Mouse (Mus musculus): ENCODE results near the gene Mustn1. TPM values are rescaled to one million over a fixed set of nuclear protein-coding genes. Genes with fewer than 3 reads are reported as not detected.

Gene Mustn1
- total RNA-seq, 2 experiments from 2014 or later = 1.1 to 1.4 TPM

DNA sequence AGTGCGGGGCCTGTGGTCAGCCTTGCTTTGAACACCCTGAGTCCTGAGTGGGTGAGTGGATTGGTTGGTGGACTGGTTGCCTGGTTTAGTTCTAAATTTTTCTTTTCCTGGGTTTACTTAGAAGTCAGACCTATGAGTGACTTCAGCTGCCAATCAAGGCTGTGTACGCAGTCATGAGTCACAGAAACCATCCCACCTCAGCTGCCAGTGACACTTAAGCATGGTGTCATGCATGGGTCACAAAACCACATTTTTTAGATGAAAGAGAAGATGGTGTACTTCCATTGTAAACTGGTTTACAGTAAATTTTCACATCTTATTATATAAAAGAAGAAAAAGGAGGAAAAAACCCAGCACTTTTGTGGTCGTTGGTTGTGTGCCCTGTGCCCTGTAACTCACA is 1.2 kb upstream of the Mustn1 start:
- DNase-seq = no peak
- intact Hi-C loops (cut with DNase I) = loop anchor here (5.0 kb wide), 1 partner anchor 64 kb away; the partner anchor contains the start of gene Itih1

DNA sequence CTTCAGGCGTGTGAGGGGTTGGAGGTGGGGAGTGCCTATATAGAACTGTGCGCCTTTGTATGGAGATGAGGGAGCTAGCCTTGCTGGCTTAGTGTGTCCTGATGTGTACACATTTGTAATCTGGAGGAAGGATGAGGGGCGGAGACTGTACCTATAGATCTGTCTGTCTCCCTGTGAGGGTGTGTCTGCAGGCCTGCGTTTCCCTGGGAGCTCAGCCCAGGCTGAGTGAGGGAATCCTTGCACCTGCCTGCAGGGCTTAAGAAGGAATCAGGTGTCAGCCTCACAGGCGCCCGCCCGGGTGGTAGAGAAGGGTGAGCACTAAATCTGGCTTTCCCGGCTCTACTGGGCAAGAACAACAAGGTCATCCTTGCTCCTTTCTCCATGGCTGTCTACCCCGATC is 794 bp downstream of the Mustn1 start:
- no peak for DNase-seq
- intact Hi-C loops (cut with DNase I) = loop anchor here (5.0 to 10.0 kb wide), 2 partner anchors 55 to 63 kb away; partner anchors contain the start of genes Itih1 and Tmem110

DNA sequence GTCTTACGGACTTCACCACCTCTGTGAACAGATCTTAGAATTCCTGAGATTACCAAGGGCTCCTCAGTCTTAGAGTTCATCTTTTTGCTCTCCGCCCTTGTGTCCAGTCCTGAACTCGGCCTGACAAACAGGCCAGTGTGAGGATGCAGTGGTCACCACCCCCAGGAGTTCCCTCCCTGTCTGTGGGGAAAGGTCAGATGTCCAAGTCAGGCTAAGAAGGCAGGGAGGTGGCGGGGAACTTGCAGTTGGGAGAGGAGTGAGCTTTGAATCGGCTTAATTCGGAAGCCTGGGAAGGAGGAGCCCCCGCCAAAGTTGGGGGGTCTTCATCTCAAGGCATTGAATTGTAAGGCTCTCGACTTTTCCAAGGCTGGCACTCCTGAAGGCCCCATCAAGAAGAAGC is 1.3 kb downstream of the Mustn1 start:
- intact Hi-C loops (cut with DNase I) = loop anchor here (10.0 kb wide), 1 partner anchor 55 kb away; the partner anchor contains the start of gene Tmem110
- no peak for DNase-seq

DNA sequence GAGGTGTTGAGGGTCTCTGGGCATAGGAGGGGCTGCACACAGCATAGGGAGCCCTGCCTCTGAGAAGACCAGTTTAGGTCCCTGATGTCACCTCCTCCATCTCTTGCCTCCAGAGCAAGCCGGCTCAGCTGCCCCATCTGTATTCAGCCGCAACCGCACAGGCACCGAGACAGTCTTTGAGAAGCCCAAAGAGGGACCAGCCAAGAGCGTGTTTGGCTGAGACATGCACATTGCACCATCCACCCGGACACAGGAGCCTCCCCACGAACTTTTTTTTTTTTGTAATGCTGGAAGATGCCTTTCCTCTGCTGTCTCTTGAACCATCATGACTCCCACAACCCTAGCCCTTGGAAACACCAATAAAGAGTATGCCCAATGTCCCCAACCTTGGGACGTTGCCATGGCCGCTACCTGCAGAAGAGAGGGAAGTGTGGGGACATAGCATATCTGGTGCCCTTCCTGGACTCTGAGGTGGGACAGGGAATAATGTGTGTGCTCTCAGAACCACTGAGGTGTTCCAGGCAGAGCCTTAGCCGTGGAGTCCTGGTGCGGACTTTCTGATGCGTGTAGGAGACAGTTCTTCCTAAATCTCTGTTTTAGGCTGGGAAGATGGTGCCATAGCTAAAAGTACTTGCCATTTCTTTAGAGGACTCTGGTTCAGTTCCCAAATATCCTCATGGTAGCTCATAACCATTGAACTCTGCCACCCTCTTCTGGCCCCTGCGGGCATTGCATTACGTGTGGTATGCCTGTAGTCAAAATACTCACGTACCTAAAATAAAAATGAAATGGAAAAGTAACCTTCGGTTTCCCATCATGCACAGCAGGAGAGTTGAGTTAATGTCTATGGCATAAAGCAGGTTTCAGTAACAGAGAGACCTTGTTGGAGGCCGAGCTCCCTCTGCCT is 2.1 kb downstream of the Mustn1 start:
- intact Hi-C loops (cut with DNase I) = loop anchor here (10.0 kb wide), 1 partner anchor 56 kb away; the partner anchor contains the start of gene Tmem110

DNA sequence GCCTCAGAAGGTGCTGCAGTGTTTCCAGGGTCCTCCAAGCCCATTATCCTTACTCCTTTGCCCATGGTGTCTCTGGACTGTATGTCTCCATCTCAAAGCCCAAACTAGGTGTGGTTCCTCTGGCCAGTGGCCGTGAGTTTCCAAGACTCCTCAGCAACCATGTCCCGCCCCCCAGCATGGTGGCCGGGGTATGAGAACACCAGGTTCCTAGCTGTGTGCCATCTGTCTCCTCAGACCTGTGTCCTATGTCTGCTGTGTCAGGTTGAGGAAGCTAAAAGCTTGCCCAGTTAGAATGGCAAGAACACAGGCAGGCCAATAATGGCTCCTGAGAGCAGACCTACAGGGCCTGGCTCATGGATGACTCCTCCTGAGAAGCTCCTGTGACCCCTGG is 2.7 kb downstream of the Mustn1 start:
- DNase-seq = no peak
- intact Hi-C loops (cut with DNase I) = loop anchor here (10.0 kb wide), 1 partner anchor 57 kb away; the partner anchor contains the start of gene Tmem110

More for the DNA sequence above, 2.1 kb downstream of the Mustn1 start:
- DNase-seq = peak; percentile 55

DNA sequence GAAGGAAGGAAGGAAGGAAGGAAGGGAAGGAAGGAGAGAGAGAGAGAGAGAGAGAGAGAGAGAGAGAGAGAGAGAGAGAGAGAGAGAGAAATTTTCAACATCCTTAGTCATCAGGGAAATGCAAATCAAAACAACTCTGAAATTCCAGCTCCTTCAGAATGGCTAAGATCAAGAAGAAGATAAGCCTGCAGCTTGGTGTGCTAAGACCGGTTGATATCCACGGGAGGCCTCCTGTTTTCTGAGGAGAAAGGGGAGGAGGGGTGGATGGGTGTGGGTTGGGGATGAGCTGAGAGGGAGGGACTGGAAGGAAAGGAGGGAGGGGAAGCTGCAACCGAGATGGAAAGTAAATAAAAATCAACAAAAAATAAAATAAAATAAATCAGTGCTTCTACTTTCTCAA is 6.3 kb downstream of the Mustn1 start:
- intact Hi-C loops (cut with DNase I) = loop anchor here (10.0 kb wide), 1 partner anchor 60 kb away; the partner anchor contains the start of gene Tmem110
- no peak for DNase-seq

DNA sequence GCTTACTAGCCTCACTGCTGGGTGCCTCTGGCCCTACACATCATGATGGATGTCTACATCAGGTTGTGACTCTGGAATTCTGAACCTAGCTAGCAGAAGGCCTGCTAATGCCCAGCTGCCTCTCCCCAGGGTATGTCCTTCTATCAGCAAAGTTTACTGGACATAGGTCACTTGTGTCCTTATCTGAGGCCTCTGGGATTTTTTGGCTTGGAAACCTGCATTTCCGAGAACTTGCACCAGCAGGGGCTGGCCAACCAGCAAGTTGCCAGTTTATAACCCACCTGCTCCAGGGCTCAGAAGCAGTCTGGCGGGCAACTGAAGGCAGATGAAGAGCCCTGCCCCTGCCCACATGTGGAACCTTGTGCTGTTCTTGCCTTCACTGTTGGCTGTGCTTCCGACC is 7.2 kb downstream of the Mustn1 start, which contains the start of gene Itih4:
Gene Itih4 (plus strand): TSS at position 273 of the 400 bp plus-strand sequence.
- no peak for DNase-seq
- intact Hi-C loops (cut with DNase I) = loop anchor here (10.0 kb wide), 1 partner anchor 61 kb away; the partner anchor contains the start of gene Tmem110

DNA sequence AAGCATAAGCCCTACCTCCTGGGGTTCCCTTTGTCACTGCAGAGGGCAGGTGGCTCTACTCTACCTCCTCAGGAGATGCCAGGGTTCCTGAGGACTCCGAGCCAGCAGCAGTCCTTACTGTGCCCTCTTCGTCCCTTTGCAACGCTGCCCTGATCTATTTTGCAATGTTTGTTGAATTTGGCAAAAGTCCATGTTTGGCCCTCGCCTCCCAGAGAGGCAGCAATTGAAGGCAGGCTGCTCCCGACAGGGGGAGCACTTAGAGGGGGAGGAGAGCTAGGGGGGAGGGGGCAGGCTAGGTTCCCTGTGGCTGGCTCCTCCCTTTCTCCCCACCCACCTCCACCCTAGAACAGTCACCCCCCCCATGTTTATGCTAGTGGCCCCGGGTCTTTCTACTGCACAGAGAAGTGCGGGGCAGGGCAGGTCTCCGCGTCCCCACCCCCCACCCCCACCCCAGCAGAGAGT is 9.3 kb downstream of the Mustn1 start:
- intact Hi-C loops (cut with DNase I) = loop anchor here (10.0 kb wide), 1 partner anchor 64 kb away; the partner anchor contains the start of gene Tmem110
- DNase-seq = peak; percentile 47

DNA sequence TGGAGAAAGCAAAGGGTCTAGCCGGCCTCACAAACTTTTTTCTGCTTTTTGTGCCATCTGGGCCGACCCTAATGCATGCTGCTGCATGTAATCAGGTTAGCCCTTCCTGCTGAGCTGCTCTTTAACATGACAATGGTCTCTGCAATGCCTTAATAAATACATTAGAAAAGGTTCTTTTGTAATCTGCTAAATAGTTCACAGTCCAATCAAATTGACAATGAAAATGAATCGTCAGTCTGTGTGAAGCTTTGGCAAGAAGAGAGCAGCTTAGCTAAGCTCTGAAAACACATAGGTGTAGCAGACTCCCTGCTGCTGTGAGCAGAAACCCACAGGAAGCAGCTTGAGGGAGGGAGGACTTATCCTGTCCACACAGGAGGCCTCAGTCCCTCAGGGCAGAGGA is 21.0 kb downstream of the Mustn1 start:
- no peak for DNase-seq
- intact Hi-C loops (cut with DNase I) = no loop called here

DNA sequence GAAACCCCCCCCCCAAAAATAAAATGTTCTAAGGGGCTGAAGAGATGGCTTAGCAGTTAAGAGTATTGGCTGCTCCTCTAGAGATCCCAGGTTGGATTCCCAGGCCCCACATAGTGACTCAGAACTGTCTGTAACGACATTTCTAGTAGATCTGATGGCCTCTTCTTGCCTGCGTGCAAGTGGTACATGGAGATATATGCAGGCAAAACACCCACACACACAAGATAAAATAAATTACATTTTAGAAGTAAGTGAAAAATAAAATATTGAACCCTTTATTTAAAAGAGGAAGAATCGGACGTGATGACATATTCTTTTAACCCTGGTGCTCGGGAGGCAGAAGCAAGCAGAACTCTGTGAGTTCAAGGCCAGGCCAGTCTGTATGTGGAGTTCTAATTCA is 23.6 kb downstream of the Mustn1 start:
- intact Hi-C loops (cut with DNase I) = no loop called here
- no peak for DNase-seq

DNA sequence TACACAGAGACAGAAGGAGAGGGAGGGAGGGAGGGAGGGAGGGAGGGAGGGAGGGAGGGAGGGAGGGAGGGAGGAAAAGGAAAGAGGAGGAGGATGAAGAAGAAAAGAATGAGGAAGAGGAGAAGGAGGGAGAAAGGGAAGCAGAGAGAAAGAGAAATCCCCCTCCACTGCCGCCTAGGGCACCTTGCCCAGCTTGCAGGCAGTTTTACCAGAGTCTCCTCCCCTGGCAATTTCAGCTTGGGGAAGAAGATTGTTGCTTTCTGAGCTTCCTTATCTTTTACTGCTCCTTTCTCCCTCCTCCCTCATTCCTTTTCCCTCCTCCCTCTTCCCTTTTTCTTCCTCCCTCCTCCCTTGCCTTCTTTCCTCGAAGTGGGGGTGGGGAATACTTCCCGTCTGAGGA is 24.0 kb downstream of the Mustn1 start:
- no peak for DNase-seq
- intact Hi-C loops (cut with DNase I) = no loop called here

DNA sequence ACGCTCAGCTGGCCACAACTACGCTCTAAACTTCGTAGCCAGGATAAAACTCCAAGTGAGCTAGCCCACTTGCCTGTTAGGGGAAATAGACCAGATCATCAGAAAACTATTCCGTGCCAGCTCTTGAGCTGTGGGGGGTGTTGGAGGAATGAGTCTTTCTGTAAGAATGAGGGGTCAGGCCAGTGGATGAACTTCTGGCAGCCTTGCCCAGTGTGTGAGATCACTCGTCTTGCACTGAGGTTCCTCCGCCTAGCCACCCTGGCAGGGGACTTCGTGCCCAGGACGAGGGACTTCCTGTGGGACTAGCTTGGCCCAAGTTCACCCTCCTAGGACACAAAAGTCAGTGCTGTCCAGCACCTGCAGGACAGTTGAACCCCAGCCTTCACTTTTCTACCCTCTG is 25.3 kb downstream of the Mustn1 start:
- intact Hi-C loops (cut with DNase I) = no loop called here
- no peak for DNase-seq

DNA sequence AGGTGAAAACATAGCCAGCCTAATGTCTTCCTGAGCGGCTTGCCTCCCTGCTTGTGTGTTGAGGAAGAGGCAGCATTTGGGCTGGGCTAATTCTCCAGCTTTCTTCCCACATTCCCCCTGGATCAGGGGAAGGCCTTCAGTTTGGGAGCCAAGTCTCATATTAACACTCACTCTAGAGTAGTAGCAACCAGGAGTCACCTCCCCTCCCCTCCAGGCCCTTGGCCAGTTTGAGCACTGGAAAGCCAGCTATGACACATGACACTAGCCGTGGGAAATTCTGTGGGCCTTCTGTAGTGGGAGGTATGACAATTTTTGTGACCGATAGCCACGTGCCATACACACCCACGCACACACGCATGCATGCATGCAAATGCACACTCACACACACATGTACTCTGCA is 27.0 kb downstream of the Mustn1 start:
- intact Hi-C loops (cut with DNase I) = no loop called here
- no peak for DNase-seq

DNA sequence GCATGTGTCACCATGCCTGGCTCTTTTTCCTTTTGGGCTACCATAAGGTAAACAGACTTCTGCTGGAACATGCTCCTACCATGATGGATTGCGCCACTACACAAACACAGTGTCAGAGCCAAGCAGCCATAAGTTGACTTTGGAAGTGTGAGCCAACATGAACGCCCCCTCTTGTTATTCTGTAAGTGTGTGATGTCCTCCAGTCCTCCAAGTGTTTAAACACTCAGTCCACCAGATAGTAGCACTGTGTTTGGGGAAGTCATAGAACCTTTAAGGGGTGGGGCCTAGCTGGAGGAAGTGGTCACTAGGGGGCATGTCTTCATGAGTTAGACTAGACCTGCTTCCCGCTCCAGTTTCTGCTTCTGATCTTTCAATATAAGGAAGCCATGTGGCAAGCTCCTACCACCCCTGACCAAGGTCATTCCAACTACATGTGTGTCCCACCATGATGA is 28.8 kb downstream of the Mustn1 start:
- no peak for DNase-seq

DNA sequence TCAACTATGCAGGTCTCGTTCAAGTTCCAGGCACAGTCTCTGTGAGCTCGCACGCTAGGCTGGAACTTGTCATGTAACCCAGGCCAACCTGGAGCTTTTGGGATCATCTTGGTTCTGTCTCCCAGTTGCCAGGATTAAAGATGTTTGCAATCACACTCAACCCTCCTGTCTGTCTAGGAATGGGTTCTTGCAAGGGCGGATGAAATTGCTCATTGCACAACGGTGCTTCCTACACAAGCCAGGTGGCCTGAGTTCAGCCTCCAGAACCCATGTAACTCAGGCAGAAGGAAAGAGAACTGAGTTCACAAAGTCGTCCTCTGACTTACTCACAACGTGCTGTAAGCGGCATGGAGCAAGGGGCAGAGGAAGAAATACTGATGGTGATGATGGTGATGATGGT is 32.1 kb downstream of the Mustn1 start:
- DNase-seq = no peak
- intact Hi-C loops (cut with DNase I) = no loop called here

More for the DNA sequence above, 28.8 kb downstream of the Mustn1 start:
- intact Hi-C loops (cut with DNase I) = no loop called here

DNA sequence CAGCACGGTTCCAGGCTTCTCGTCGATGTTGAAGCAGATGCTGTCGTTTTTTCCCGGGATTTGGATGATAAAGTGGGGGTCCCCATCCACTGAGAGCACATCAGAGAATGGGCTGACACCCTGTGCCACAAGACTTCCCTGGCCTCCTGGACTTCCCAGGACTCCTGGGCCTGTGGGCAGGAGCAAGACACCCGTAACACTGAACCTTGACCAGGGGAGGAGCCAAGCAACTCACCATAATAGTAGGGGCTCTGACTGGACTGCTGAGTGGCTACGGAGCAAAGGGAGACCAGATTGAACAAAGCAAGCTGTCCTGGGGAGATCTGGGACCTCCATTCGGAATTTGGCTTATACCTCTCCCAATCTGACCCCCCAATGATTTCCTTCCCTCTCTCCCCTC is 33.6 kb downstream of the Mustn1 start:
- no peak for DNase-seq
- intact Hi-C loops (cut with DNase I) = no loop called here

DNA sequence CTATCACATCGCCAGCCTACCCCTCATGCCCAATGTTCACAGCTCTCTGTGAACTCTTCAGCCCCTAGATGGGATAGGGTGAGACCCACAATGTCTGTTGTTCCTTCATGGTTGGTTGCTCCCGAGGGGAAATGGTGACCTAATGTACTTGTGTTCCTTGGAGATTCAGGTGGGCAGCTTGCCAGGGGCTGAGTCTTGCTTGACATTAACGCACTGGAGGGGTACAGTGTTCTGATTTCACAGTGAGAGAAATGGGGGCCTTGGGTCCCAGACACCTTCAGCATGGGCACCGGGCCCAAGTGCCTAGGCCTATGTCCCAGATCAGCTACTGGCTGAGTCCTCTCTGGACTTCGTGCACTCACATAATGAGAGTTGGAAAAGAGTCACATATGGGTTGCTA is 34.4 kb downstream of the Mustn1 start:
- DNase-seq = peak; percentile 28
- intact Hi-C loops (cut with DNase I) = no loop called here

DNA sequence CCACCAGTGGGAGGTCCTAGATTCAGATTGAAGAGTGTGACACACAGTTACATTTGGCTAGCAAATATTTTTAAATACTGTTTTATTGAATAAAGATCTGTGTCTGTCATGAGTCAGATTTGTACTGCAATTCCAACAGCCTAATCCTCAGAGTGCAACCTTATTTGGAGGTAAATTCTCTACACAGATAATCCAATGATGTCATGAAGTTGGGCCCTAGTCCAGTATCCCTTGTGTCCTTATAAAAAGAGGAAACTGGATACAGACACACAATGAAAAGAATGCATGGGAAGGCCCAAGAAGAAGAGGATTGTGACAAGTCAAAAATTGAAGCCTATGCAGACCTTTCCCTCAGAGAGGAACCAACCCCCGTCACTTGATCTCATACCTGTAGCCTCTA is 37.5 kb downstream of the Mustn1 start:
- intact Hi-C loops (cut with DNase I) = no loop called here
- DNase-seq = no peak

DNA sequence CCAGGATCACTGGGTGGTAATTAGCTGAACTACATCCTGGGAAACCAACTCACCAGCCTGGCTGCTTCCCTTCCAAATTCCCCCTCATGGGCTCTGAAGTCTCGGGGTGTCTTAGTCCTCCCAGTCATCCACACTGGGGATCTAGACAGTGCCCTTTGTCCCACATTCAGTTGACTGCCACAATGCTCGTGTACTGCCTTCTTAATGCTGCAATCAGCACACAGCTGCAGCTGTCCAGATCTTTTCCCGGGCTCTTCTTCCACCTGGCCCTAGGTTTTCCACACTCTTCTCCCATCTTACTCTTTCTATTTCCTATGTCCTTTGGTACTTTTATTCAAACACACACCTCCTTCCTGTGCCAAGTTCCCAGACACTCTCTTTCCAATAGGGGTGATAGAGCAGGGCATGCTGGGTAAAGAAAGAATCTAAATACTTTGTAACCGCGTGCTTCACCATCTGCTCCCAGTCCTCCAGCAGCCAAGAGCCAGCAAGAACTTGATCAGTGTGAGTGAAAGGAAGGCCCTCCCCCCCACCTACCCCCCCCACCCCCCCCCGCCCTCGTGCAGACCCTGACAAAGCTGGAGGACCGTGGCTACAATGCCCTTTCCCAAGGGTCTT is 43.2 kb downstream of the Mustn1 start:
- DNase-seq = no peak
- intact Hi-C loops (cut with DNase I) = no loop called here

DNA sequence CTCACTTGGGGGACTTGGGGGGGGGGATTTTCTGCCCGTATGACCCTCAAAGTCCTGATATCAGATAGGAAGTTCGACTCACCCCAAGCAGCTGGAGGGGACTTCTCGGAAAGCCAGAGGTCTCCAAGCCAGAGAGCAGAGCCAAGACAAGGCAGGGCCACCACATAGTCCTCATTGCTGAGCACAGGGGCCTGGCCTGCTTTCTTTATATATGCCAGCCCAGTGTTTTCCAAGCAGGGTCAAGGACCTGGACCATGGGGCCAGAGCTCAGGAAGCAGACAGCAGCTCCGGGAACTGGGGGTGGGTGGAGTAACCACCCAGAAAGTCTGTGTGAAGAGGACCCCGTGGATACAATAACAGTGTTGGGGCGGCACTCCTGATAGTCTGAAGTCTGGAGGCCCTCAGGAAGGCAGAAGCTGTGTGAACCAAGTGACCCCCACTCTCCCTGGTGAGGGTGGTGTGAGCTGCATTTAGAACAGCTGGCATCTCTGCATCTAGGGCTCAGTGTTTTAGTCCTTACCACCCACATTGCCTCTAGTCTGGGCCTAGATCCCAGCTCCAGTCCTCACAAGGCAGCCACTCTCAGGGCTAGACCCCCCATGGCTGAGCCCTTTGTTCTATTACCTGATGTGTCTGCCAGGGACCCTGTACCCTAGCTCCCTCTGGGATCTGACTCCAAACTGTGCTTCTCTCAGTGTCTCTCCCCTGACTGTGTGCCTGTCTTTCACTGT is 44.5 kb downstream of the Mustn1 start, which contains the start of gene Itih3:
Gene Itih3 (minus strand): TSS at position 386 of the 731 bp plus-strand sequence.
- intact Hi-C loops (cut with DNase I) = no loop called here
- DNase-seq = peak; percentile 45
